Mouse (Mus musculus) layer of hippocampus, adult 8-10 months (tissue): ENCODE measurements around the gene Ctsc. TPM values are rescaled to one million over a fixed set of nuclear protein-coding genes. Genes with fewer than 3 reads are reported as not detected.

Experiments
- total RNA-seq, 4 experiments: library from RNA; stranded (reverse); gene quantifications; 2 replicates each; pipeline ENCODE4 v1.2.4; 2022

Ctsc gene
- total RNA-seq, 4 experiments from 2014 or later, result 15.0 to 38.6 (median 24.3) TPM

Other genes with a start within 250 kb of the Ctsc start
- gene Rab38, start 152.2 kb downstream of the Ctsc start, total RNA-seq, result 1 to 10 TPM; 1.3 to 2.3 (median 2.1) TPM